Mouse (Mus musculus): ENCODE data around the gene Rps19bp1.

Gene Rps19bp1

GRCm38 (mm10) chr15:80263610-80264575 is at the start of gene Rps19bp1:
Gene Rps19bp1 (minus strand): TSS chr15:80264315.
- peak; percentile 88 for DNase-seq

- DNase-seq, result no peak
Observed at GRCm38 (mm10) chr15:80306146-80306545, 42.0 kb upstream of the Rps19bp1 start.

GRCm38 (mm10) chr15:80304188-80304587 is 40.1 kb upstream of the Rps19bp1 start:
- DNase-seq, result no peak

GRCm38 (mm10) chr15:80303779-80304178 is 39.7 kb upstream of the Rps19bp1 start:
- no peak for DNase-seq

GRCm38 (mm10) chr15:80297146-80297545 is 33.0 kb upstream of the Rps19bp1 start:
- no peak for DNase-seq

- peak; percentile 59 for DNase-seq
Observed at GRCm38 (mm10) chr15:80289436-80289835, 25.3 kb upstream of the Rps19bp1 start.

- DNase-seq, result no peak
Observed at GRCm38 (mm10) chr15:80288036-80288435, 23.9 kb upstream of the Rps19bp1 start.

GRCm38 (mm10) chr15:80286851-80287415 is 22.8 kb upstream of the Rps19bp1 start, which contains the start of gene Cacna1i:
Gene Cacna1i (plus strand): TSS chr15:80287238.
- no peak for DNase-seq

GRCm38 (mm10) chr15:80280646-80281045 is 16.5 kb upstream of the Rps19bp1 start:
- no peak for DNase-seq

GRCm38 (mm10) chr15:80279053-80279452 is 14.9 kb upstream of the Rps19bp1 start:
- no peak for DNase-seq

GRCm38 (mm10) chr15:80278121-80278759 is 14.1 kb upstream of the Rps19bp1 start:
- no peak for DNase-seq

- no peak for DNase-seq
Observed at GRCm38 (mm10) chr15:80277625-80278024, 13.5 kb upstream of the Rps19bp1 start.

GRCm38 (mm10) chr15:80277107-80277506 is 13.0 kb upstream of the Rps19bp1 start:
- DNase-seq, result no peak

- DNase-seq, result no peak
Observed at GRCm38 (mm10) chr15:80271858-80272396, 7.8 kb upstream of the Rps19bp1 start.

GRCm38 (mm10) chr15:80266281-80266680 is 2.2 kb upstream of the Rps19bp1 start:
- DNase-seq, result peak; percentile 78

- DNase-seq, result no peak
Observed at GRCm38 (mm10) chr15:80261100-80261499, 3.0 kb downstream of the Rps19bp1 start.

GRCm38 (mm10) chr15:80260677-80261076 is 3.4 kb downstream of the Rps19bp1 start:
- peak; percentile 69 for DNase-seq

GRCm38 (mm10) chr15:80259406-80260045 is 4.6 kb downstream of the Rps19bp1 start:
- no peak for DNase-seq

GRCm38 (mm10) chr15:80258240-80259170 is 5.6 kb downstream of the Rps19bp1 start:
- no peak for DNase-seq

- no peak for DNase-seq
Observed at GRCm38 (mm10) chr15:80257602-80258239, 6.4 kb downstream of the Rps19bp1 start.

Measured in kidney, adult 11 months (tissue).